Mouse (Mus musculus): ENCODE results near the gene Abca8a. TPM values are rescaled to one million over a fixed set of nuclear protein-coding genes. Genes with fewer than 3 reads are reported as not detected.

Gene Abca8a
- 10 to 100 TPM; 56.1 to 59.9 TPM for total RNA-seq (2021)
- long read RNA-seq, experiment 1, full-length matches to known transcripts: 1 of 14 reads
- long read RNA-seq, experiment 1, partial matches to known transcripts: 10 of 14 reads
- long read RNA-seq, experiment 1, other reads (novel, unspliced or antisense): 3 of 14 reads
- long read RNA-seq, experiment 2, full-length matches to known transcripts: 2 of 20 reads
- long read RNA-seq, experiment 2, partial matches to known transcripts: 10 of 20 reads
- long read RNA-seq, experiment 2, other reads (novel, unspliced or antisense): 8 of 20 reads

- no peak for DNase-seq (ENCODE audit: low spot score in 2 of 2)
Measured at GRCm38 (mm10) chr11:110095858-110096257, at the start of gene Abca8a. Gene Abca8a, minus strand, starts transcription at chr11:110095978.

GRCm38 (mm10) chr11:110145421-110145820, 49.6 kb upstream of the Abca8a start:
- no peak for DNase-seq (ENCODE audit: low spot score in 2 of 2)

GRCm38 (mm10) chr11:110130760-110131159, 35.0 kb upstream of the Abca8a start:
- no peak for DNase-seq (ENCODE audit: low spot score in 2 of 2)

GRCm38 (mm10) chr11:110111137-110111536, 15.4 kb upstream of the Abca8a start:
- no peak for DNase-seq (ENCODE audit: low spot score in 2 of 2)

GRCm38 (mm10) chr11:110101437-110101836, 5.7 kb upstream of the Abca8a start:
- DNase-seq (ENCODE audit: low spot score in 2 of 2): no peak

GRCm38 (mm10) chr11:110098901-110099300, 3.1 kb upstream of the Abca8a start:
- no peak for DNase-seq (ENCODE audit: low spot score in 2 of 2)

- no peak for DNase-seq (ENCODE audit: low spot score in 2 of 2)
Measured at GRCm38 (mm10) chr11:110097465-110097864, 1.7 kb upstream of the Abca8a start.

GRCm38 (mm10) chr11:110094846-110095380, 865 bp downstream of the Abca8a start:
- no peak for DNase-seq (ENCODE audit: low spot score in 2 of 2)

GRCm38 (mm10) chr11:110094236-110094635, 1.5 kb downstream of the Abca8a start:
- no peak for DNase-seq (ENCODE audit: low spot score in 2 of 2)

GRCm38 (mm10) chr11:110091328-110091727, 4.5 kb downstream of the Abca8a start:
- DNase-seq (ENCODE audit: low spot score in 2 of 2): no peak

GRCm38 (mm10) chr11:110072158-110072557, 23.6 kb downstream of the Abca8a start:
- DNase-seq (ENCODE audit: low spot score in 2 of 2): no peak

- peak in 1 of 2 experiments; percentile 38 for DNase-seq (ENCODE audit: low spot score in 2 of 2)
Measured at GRCm38 (mm10) chr11:110061032-110061431, 34.7 kb downstream of the Abca8a start.

- no peak for DNase-seq (ENCODE audit: low spot score in 2 of 2)
Measured at GRCm38 (mm10) chr11:110060127-110060526, 35.7 kb downstream of the Abca8a start.

- no peak for DNase-seq (ENCODE audit: low spot score in 2 of 2)
Measured at GRCm38 (mm10) chr11:110053681-110054080, 42.1 kb downstream of the Abca8a start.

- DNase-seq (ENCODE audit: low spot score in 2 of 2): no peak
Measured at GRCm38 (mm10) chr11:110037795-110038194, 58.0 kb downstream of the Abca8a start.

- no peak for DNase-seq (ENCODE audit: low spot score in 2 of 2)
Measured at GRCm38 (mm10) chr11:110028913-110029695, 66.7 kb downstream of the Abca8a start.

- DNase-seq (ENCODE audit: low spot score in 2 of 2): no peak
Measured at GRCm38 (mm10) chr11:110010836-110011546, 84.8 kb downstream of the Abca8a start.

GRCm38 (mm10) chr11:109995624-109996023, 100.2 kb downstream of the Abca8a start, which contains the start of gene Abca8b:
Gene Abca8b, minus strand, starts transcription at chr11:109995845.
- peak; percentile 44 to 79 for DNase-seq (ENCODE audit: low spot score in 2 of 2)

GRCm38 (mm10) chr11:109995013-109995412, 100.8 kb downstream of the Abca8a start:
- DNase-seq (ENCODE audit: low spot score in 2 of 2): peak in 1 of 2 experiments; percentile 15

- DNase-seq (ENCODE audit: low spot score in 2 of 2): no peak
Measured at GRCm38 (mm10) chr11:109994014-109994413, 101.8 kb downstream of the Abca8a start.

GRCm38 (mm10) chr11:109991270-109991669, 104.5 kb downstream of the Abca8a start:
- DNase-seq (ENCODE audit: low spot score in 2 of 2): no peak
